Mouse (Mus musculus) stomach, postnatal 0 days (tissue): ENCODE data around the gene Noc4l.

Source experiments
- CTCF ChIP-seq: IDR thresholded peaks from 2 replicates; pipeline ENCODE4 v1.5.1; 2016; ENCODE audit warnings: antibody characterized with exemption, low read depth, mild to moderate bottlenecking, moderate library complexity
- EP300 ChIP-seq: optimal IDR thresholded peaks from 2 replicates; pipeline ENCODE3; 2016; ENCODE audit warnings: antibody characterized with exemption

DNA sequence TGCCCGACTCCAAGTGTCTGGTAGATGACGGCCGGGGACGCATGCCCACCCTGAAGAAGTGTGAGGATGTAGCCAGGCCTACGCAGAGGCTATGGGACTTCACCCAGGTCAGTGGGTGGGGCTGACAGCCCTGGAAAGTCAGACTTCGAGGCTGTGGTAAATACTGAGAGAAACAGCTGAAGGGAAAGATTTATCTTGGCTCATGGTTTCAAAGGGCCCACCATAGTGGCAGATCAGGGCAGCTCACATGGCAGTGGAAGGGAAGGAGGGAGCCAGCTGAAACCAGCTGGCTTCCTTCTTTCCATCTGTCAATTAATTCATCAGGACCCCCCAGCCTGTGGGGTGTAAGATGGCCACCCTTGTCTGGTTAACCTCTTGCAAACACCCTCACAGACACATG, 34.0 kb downstream of the Noc4l start:
- no peak for TF ChIP-seq CTCF
- TF ChIP-seq EP300 = no peak
